Mouse (Mus musculus) layer of hippocampus, adult 2 months (tissue): Measurements from ENCODE around the gene Elf2. TPM values are rescaled to one million over a fixed set of nuclear protein-coding genes. Genes with fewer than 3 reads are reported as not detected.
A peak's percentile ranks its signal among the peaks of the same experiment; 100 is the strongest.

Experiments
- DNase-seq, 2 experiments: peaks; one replicate each; pipeline ENCODE4 v3.0.0; 2022; ENCODE audit warnings: low spot score in 2 of 2
- H3K27ac ChIP-seq: fragments of 200-600 bp; 2 replicates; pipeline ENCODE4 v1.8.1; 2022
- H3K4me3 ChIP-seq: fragments of 200-600 bp; 2 replicates; pipeline ENCODE4 v1.8.1; 2022; ENCODE audit warnings: mild to moderate bottlenecking
- CTCF ChIP-seq: fragments of 200-600 bp; conservative IDR thresholded peaks from 2 replicates; pipeline ENCODE4 v1.8.1; 2022; ENCODE audit warnings: antibody characterized with exemption, mild to moderate bottlenecking, moderate library complexity
- total RNA-seq, 2 experiments: library from RNA; stranded (reverse); gene quantifications; 2 replicates each; pipeline ENCODE4 v1.2.3; 2021

The Elf2 gene
- total RNA-seq, 2 experiments from 2014 or later, result 54.6 to 54.9 TPM

DNA sequence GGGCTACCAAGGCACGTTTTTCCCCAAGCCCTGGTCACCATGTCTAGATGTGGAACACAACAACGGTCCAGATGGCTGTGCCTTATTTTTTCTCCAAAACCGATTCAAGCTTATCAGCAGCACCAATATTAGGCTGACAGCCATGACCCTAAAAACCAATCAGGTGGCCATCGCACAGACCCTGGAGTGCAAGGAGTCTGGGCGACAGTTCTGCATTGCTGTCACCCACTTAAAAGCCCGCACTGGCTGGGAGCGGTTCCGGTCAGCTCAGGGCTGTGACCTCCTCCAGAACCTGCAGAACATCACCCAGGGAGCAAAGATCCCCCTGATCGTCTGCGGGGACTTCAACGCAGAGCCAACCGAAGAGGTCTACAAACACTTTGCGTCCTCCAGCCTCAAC is 90.6 kb downstream of the Elf2 start:
- Histone ChIP-seq H3K27ac (no peak overlapping the region), H3K4me3 (no peak overlapping the region)
- no peak for DNase-seq
- no peak for TF ChIP-seq CTCF

DNA sequence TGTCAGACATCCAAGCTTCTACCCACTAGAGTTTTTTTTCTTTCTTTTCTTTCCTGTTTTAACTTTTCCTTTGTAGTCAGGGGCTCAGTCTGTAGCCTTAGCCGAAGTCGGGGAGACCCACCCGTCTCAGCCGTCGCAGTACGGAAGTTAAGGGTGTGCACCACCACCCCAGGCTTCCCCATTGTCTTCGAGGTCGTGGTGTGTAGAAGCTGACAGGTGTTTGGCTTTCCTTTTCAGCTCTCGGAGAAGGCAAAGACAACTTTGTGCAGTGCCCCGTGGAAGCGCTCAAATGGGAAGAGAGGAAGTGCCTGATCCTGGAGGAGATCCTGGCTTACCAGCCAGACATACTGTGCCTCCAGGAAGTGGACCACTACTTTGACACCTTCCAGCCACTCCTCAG is 91.0 kb downstream of the Elf2 start:
- no peak for TF ChIP-seq CTCF
- no peak overlapping the region for H3K27ac ChIP-seq
- H3K4me3 ChIP-seq, result no peak overlapping the region
- DNase-seq, result no peak

DNA sequence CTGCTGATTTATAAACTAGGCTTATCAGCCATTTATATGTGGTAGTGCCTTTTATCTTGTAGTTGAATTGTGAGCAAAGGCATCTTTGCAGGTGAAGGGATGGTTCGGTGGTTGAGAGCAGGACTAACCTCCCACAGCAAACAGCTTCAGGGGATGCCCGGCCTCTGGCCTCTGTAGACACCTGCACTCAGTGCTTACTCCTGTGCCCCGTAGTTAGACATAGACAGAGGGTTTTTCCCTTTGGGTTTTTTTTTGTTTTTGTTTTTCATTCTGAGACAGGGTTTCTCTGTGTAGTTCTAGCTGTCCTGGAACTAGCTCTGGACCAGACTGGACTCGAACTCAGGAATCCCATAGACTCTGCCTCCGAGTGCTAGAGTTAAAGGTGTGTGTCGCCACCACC is 91.9 kb downstream of the Elf2 start:
- no peak for DNase-seq
- TF ChIP-seq CTCF, result no peak
- H3K27ac ChIP-seq, result no peak overlapping the region
- H3K4me3 ChIP-seq, result no peak overlapping the region

GRCm38 (mm10) chr3:51247704-51248103 is 92.8 kb downstream of the Elf2 start:
- no peak for TF ChIP-seq CTCF
- Histone ChIP-seq H3K4me3 (no peak overlapping the region), H3K27ac (no peak overlapping the region)
- no peak for DNase-seq

DNA sequence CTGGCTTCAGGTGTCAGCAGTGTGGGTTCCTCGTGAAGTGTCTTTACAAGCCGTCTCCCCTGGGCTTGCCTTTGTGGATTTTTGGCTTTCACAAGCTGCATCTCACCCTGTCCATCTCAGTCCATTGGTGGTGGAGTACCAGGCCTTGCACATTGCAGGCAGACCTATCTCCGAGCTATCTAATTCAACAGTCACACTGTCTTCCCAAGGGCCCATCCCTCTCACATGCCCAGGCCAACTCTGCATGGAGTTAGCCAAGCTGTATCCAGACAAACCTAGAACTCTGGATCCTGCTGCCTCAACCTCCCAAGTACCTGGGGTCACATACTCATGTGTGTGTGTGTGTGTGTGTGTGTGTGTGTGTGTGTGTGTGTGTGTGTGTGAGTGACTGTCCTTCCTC is 100.9 kb downstream of the Elf2 start:
- no peak for DNase-seq
- H3K27ac ChIP-seq, result no peak overlapping the region
- H3K4me3 ChIP-seq, result no peak overlapping the region
- TF ChIP-seq CTCF, result no peak

DNA sequence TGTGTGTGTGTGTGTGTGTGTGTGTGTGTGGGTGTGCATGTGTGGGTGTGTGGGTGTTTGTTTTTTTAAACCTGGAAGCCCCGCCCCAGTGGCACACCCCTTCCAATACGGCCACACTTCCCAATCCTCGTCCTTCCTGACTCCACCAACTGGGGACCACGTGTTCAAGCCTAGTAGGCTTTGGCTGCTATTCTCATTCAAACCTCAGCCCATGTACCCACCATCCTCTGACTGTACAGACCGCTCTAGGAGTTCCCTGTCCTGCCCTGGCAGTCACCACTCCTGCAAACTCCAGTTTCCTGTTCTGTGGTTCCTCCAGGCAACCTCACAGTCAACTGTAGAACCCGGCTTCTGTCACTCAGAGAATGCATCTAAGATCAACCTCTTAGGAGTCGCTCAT is 101.9 kb downstream of the Elf2 start:
- Histone ChIP-seq H3K4me3 (no peak overlapping the region), H3K27ac (no peak overlapping the region)
- no peak for DNase-seq
- TF ChIP-seq CTCF, result no peak

DNA sequence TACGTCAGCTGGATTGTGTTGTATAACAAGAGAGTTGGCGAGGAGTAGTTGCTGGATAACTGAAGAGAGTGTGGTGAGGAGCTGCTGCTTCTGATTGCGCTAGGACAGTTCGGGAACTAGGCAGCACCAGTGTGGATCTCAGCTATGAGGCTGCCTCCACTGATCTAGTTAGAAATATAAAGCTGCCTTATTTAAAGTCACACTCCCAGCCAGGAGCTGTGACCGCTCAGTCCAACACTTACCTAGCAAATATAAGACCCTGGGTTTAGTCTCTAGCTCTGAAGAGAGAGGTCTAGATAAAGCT is 105.8 kb downstream of the Elf2 start:
- no peak for TF ChIP-seq CTCF
- no peak overlapping the region for H3K27ac ChIP-seq
- H3K4me3 ChIP-seq, result no peak overlapping the region; the same call in 1 of the 2 replicates
- no peak for DNase-seq

DNA sequence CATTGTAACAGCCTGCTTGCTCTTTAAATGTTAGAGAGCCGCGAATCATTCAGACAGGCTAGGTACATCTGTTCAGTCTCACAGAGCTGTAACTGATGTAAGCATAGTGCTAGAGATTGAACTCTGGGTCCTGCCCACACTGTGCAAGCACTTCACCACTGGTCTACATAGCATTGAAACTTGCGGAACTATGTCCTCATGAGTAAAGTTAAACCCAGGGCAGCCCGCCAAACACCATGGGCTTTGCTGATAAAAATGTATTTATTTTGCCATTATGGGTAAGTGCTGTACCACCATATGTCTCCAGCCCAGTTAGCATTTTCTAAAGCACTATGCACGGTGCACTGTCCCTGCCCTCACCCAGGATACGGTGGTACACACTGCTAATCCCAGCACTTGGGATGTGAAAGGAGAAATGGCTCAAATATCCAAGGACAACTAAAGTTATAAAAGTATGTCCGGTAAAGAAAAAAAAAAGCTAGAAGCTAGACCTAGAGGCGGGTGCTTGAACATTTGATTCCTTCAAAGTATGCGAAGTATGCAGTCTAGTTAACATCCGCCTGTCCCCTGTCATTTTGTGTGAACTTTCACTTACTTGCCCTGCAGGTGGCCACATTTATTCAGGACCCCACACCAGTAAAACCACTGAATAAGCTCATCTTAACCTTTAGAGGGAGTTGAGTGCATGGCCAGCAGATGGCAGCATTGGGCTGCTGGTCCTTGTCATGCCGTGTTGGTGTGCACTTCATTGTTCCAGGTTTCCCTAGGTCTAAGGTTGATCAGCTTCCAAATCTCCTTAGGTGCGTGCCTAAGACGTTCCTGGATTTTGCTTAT is 106.3 kb downstream of the Elf2 start:
- peak overlapping the region; percentile 58; the same call in 1 of the 2 replicates for H3K27ac ChIP-seq
- H3K4me3 ChIP-seq, result no peak overlapping the region; the same call in 1 of the 2 replicates
- peak; percentile 96 for TF ChIP-seq CTCF
- DNase-seq, result peak; percentile 65 to 76

DNA sequence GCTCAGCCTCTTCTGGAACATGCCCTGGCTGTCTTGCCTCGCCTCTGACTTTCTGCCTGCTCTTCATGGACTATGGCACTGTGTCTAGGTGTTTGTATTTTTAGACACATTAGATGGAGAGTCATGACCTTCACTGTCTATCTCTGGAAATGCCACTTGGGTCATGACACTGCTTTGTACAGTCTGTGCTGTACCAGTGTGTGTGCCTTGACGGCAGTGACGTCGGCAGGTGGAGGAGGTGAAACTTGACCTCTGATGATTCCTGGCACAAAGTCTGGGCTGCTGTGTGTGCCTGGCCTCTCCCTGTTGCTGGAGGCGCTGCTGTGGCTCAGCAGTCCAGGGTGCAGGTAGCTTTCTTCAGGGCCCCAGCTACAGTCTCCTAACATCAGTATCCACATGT is 107.0 kb downstream of the Elf2 start:
- TF ChIP-seq CTCF, result no peak
- Histone ChIP-seq H3K4me3 (no peak overlapping the region), H3K27ac (peak overlapping the region; percentile 58; the same call in 1 of the 2 replicates)
- DNase-seq, result no peak

- TF ChIP-seq CTCF, result no peak
- no peak overlapping the region for H3K4me3 ChIP-seq
- DNase-seq, result no peak
- H3K27ac ChIP-seq, result peak overlapping the region; percentile 74; the same call in 1 of the 2 replicates
Measured at GRCm38 (mm10) chr3:51232205-51232910, 108.1 kb downstream of the Elf2 start.

GRCm38 (mm10) chr3:51231499-51231898 is 109.0 kb downstream of the Elf2 start:
- DNase-seq, result no peak
- Histone ChIP-seq H3K27ac (peak overlapping the region; percentile 74), H3K4me3 (no peak overlapping the region)
- no peak for TF ChIP-seq CTCF

DNA sequence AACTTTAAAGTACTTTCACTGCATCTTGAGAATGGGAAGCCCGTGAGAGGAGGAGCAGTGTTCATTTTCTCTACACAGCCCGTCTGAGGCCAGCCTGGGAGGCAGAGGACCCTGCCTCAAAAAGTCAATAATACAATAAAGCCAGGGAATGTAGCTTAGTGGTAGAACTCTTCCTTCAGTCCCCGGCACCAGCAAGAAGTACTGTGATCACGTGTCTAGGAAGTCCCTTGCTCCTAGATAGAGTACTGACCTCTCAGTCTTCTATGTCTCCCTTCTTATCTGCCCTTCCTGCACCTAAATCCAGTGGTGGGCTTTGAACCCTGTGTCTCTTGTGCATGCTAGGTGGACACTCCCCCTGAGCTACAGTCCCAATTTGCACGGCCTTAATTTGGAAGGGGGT is 109.6 kb downstream of the Elf2 start:
- TF ChIP-seq CTCF, result no peak
- Histone ChIP-seq H3K4me3 (no peak overlapping the region), H3K27ac (peak overlapping the region; percentile 74)

DNA sequence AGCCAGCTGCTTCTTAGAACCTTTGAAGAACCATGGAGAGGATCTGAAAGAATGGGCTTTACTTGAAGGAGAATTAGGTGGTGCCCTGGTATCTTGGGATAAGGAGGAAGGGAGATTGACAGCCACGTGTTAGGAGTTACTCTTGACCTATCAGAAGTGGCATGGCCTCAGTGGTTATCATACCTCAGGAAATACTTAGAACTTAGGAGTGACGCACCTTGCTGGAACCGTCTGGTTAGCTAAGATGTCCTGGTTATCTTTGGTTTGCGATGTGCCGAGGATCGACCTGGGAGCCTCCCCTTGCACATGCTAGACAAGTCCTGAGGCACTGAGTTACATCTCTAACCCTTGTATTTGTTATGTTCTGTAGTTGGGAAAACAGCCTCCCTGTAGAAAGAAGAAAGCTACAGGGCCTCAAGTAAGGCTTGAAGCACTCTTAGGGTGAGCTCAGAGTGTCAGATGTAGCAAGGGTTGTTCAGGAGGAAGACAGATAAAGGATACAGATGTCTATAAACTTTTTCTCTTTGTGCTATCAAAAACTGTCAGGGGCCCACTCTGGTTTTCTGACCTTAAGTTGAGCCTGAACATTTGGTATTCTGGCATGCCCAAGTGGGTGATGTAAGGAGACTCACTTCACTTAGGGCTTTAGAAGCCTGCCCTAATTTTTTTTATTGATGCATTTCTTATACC is 110.2 kb downstream of the Elf2 start:
- DNase-seq, result no peak
- H3K27ac ChIP-seq, result peak overlapping the region; percentile 74
- H3K4me3 ChIP-seq, result no peak overlapping the region
- TF ChIP-seq CTCF, result no peak

More for the DNA sequence above, 109.6 kb downstream of the Elf2 start:
- no peak for DNase-seq
